Comparison of ENCODE assay signal across 9 mouse cellular contexts in the genomic region with DNA sequence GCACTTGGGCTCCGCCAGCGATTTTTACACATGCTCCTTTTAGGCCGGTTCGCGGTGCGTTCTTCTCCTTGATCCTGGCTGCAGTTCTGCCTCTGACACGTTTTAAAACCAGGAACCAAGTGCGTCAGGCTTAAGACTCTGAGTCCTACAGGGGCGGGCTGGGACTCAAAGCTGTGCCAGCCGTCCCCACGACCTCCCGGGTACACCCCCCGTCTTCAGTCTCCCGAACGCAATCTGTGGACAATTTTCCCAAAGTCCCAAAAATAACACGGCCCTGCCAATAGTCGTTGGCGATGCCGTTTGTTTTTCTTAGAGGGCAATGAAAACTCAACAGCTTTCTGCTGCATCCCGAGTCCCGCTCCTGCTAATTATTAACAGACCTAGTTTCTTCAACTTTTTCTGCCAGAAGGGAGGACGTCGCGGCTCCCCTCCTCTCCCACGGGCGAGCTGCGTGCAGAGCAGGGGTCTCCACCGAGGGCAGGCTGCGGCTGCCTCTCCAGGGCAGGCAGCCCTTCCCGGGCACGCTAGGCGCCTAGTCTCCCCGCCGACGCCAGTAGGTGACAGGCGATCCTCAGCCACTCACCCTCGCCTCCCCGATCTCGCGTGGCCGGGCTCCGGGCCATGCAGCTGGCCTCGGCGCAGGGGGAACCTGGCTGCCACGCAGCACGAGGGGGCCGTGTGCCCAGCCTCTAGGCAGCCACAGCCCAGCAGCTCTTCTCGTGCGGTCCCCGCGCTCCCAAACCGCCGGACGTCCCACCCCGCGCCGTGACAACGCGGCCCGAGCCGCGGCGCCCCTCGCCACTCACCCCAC. TPM values are rescaled to one million over a fixed set of nuclear protein-coding genes. Genes with fewer than 3 reads are reported as not detected.
DNase-seq lines count a peak whose midpoint lies in the region; ATAC-seq and TF ChIP-seq lines count a peak whose summit lies in the region.
"Had no signal": no experiment of that assay in that cellular context is flagged by ENCODE, and none has a peak within 500 bp of the region (broad histone marks: within the 10 kb centered on the region; RNA-seq: fewer than 3 reads in every experiment).

No protein-coding gene starts in this region.

- no peaks in the 10 kb centered on the region for H3K27me3 ChIP-seq in cerebellum, adult 2 months (ENCODE audit: control insufficient read depth, insufficient read depth, low read length)
- no peaks in the 10 kb centered on the region for H3K27me3 ChIP-seq in hindbrain, embryonic 15.5 days
- no peaks in the 10 kb centered on the region for H3K27me3 ChIP-seq in stomach, embryonic 14.5 days (ENCODE audit: control insufficient read depth, insufficient read depth, low read length)

- no peaks in the 10 kb centered on the region for H3K36me3 ChIP-seq in hindbrain, embryonic 15.5 days
- H3K36me3 ChIP-seq in stomach, embryonic 14.5 days (ENCODE audit: control insufficient read depth, insufficient read depth, low read length): no peaks in the 10 kb centered on the region

- TF ChIP-seq POLR2A in cerebellum, adult 2 months (IDR thresholded peaks at IDR 0.05; ENCODE audit: borderline replicate concordance, insufficient read depth, low read length): no peak

- H3K4me3 ChIP-seq in cerebellum, adult 2 months (replicated peaks; ENCODE audit: insufficient read depth, low read depth, low read length): peak overlapping the region; percentile 56
- peak overlapping the region; percentile 76 for H3K4me3 ChIP-seq in hindbrain, embryonic 15.5 days
- H3K4me3 ChIP-seq in stomach, embryonic 14.5 days (ENCODE audit: low read depth, low read length): peak overlapping the region; percentile 91

- H3K9me3 ChIP-seq in hindbrain, embryonic 15.5 days: no peaks in the 10 kb centered on the region
- H3K9me3 ChIP-seq in stomach, embryonic 14.5 days (ENCODE audit: control insufficient read depth, low read depth, low read length): no peaks in the 10 kb centered on the region

- ATAC-seq in frontal cortex, adult (ENCODE audit: low TSS enrichment): peak; percentile 25
- peak; percentile 82; the same call in 1 of the 2 replicates for ATAC-seq in hindbrain, embryonic 15.5 days (ENCODE audit: low FRiP score, low read depth)
- ATAC-seq in megakaryocyte-erythroid progenitor cell, adult 5-6 weeks (replicated peaks; ENCODE audit: low FRiP score, low TSS enrichment, poor library complexity, severe bottlenecking): peak; percentile 37
- ATAC-seq in stomach, embryonic 14.5 days (ENCODE audit: insufficient number of reproducible peaks, insufficient read depth, low FRiP score, low read depth): peak; percentile 44

- under 1% methylated on average over 64 of the region's 64 CpGs for WGBS in cerebellum, adult 2 months
- WGBS in hindbrain, embryonic 15.5 days: under 1% methylated on average over 55 of the region's 64 CpGs
- under 1% methylated on average over 64 of the region's 64 CpGs for WGBS in stomach, embryonic 14.5 days

- peaks cover 6% of the 10 kb centered on the region for H3K4me1 ChIP-seq in cerebellum, adult 2 months (ENCODE audit: control insufficient read depth, insufficient read depth, low read length)
- peaks cover 45% of the 10 kb centered on the region for H3K4me1 ChIP-seq in hindbrain, embryonic 15.5 days (replicated peaks)
- H3K4me1 ChIP-seq in stomach, embryonic 14.5 days (ENCODE audit: control insufficient read depth, insufficient read depth, low read length): peaks cover 20% of the 10 kb centered on the region

- intact Hi-C loops in left cerebral cortex, postnatal 14 days (cut with DNase I): loop anchor here (5.0 to 10.0 kb wide), 3 partner anchors 102 to 612 kb away; no protein-coding TSS in a partner anchor

- peak overlapping the region; percentile 51 for H3K27ac ChIP-seq in cerebellum, adult 2 months (ENCODE audit: insufficient read depth, low read length)
- H3K27ac ChIP-seq in hindbrain, embryonic 15.5 days (replicated peaks): peak overlapping the region; percentile 91
- H3K27ac ChIP-seq in stomach, embryonic 14.5 days (ENCODE audit: low read length): peak overlapping the region; percentile 90
- H3K27ac ChIP-seq: macrophage had no signal

- DNase-seq in adrenal gland, adult (ENCODE audit: inconsistent age in 2 of 2, low spot score in 1 of 2): peak; percentile 66 to 90
- DNase-seq in adrenal gland, adult 8-10 months: no peak
- DNase-seq in cerebellum, adult 2 months: peak in 1 of 2 experiments; percentile 35
- peak; percentile 38 to 45 for DNase-seq in left cerebral cortex, postnatal 14 days (ENCODE audit: low spot score in 2 of 2)

- peak overlapping the region; percentile 89 for H3K4me2 ChIP-seq in hindbrain, embryonic 15.5 days
- peak overlapping the region; percentile 63 for H3K4me2 ChIP-seq in stomach, embryonic 14.5 days (replicated peaks; ENCODE audit: low read depth, low read length)

- H3K9ac ChIP-seq in hindbrain, embryonic 15.5 days: peak overlapping the region; percentile 80
- peak overlapping the region; percentile 87 for H3K9ac ChIP-seq in stomach, embryonic 14.5 days (replicated peaks; ENCODE audit: low read depth, low read length)

- no peak for TF ChIP-seq CTCF in cerebellum, adult 2 months (IDR thresholded peaks at IDR 0.05; ENCODE audit: borderline replicate concordance, insufficient read depth, low read depth, low read length)

RNA-seq across cellular contexts. Expression of a gene that starts 0.6 kb away (rescaled TPM):
- total RNA-seq in adrenal gland, adult 8-10 months (2022): 10 to 100 TPM; 16.9 to 32.3 (median 22.9) TPM
- 13.4 and 16.1 TPM in 2 replicates for polyA plus RNA-seq in cerebellum, adult 2 months (2012; rRNA removed)
- 19.2 and 21.1 TPM in 2 replicates for polyA plus RNA-seq in hindbrain, embryonic 15.5 days (2015; fragmentation: Nextera tagmentation; extraction: Ambion mirVana)
- total RNA-seq in left cerebral cortex, postnatal 14 days (2021): 10 to 100 TPM; 81.9 to 86.6 TPM
- total RNA-seq in megakaryocyte-erythroid progenitor cell, adult 5-6 weeks (2014; fragmentation: Nextera tagmentation): 1.4 and 4.0 TPM in 2 replicates
- total RNA-seq in megakaryocyte-erythroid progenitor cell, adult 5-6 weeks (2017): 4.3 and 4.7 TPM in 2 replicates
- polyA plus RNA-seq in stomach, embryonic 14.5 days (2014; fragmentation: Nextera tagmentation; extraction: Ambion mirVana): 23.6 and 28.6 TPM in 2 replicates
- polyA plus RNA-seq: macrophage had no signal

Comparison
In these comparisons a context has a peak if more than half of its experiments do, and no peak if none do; other contexts are left out.
1. ATAC-seq: peak in every context shown above with its lines; median percentile 82 in hindbrain, embryonic 15.5 days; 44 in stomach, embryonic 14.5 days; 37 in megakaryocyte-erythroid progenitor cell, adult 5-6 weeks; 25 in frontal cortex, adult.